Mouse (Mus musculus) limb, embryonic 11.5 days (tissue): ENCODE measurements around the gene Nfatc4. TPM values are rescaled to one million over a fixed set of nuclear protein-coding genes. Genes with fewer than 3 reads are reported as not detected.
A peak's percentile ranks its signal among the peaks of the same experiment; 100 is the strongest.

Experiments used
- ATAC-seq: fragments of 200-750 bp; cut with Nextera tagmentation; 2 replicates; pipeline ENCODE4 v1.8.0; 2017; ENCODE audit warnings: low read depth; ENCODE audit not compliant: insufficient number of reproducible peaks, low FRiP score, low TSS enrichment
- DNase-seq: peaks from one replicate; pipeline ENCODE4 v3.0.0-alpha.2; 2015; ENCODE audit warnings: low spot score
- H3K27ac ChIP-seq: fragments of 300-500 bp; sonication (generic); replicated peaks from 2 replicates; pipeline ENCODE4 v1.5.1; 2014; ENCODE audit warnings: low read depth, mild to moderate bottlenecking, low read length
- H3K27me3 ChIP-seq: fragments of 300-500 bp; sonication (generic); 2 replicates; pipeline ENCODE4 v1.6.1; 2014; ENCODE audit warnings: mild to moderate bottlenecking, low read length, mixed read lengths; ENCODE audit not compliant: control insufficient read depth, insufficient read depth
- H3K36me3 ChIP-seq: fragments of 300-500 bp; sonication (generic); 2 replicates; pipeline ENCODE4 v1.6.1; 2014; ENCODE audit warnings: mild to moderate bottlenecking, low read length, moderate library complexity, mixed read lengths; ENCODE audit not compliant: control insufficient read depth, insufficient read depth
- H3K4me1 ChIP-seq: fragments of 300-500 bp; sonication (generic); 2 replicates; pipeline ENCODE4 v1.6.1; 2014; ENCODE audit warnings: low read length, mixed read lengths; ENCODE audit not compliant: control insufficient read depth, insufficient read depth
- H3K4me2 ChIP-seq: fragments of 300-500 bp; sonication (generic); 2 replicates; pipeline ENCODE4 v1.6.1; 2014; ENCODE audit warnings: low read depth, mild to moderate bottlenecking, moderate library complexity; ENCODE audit not compliant: severe bottlenecking
- H3K4me3 ChIP-seq: fragments of 300-500 bp; sonication (generic); 2 replicates; pipeline ENCODE4 v1.5.1; 2014; ENCODE audit warnings: low read depth, low read length
- H3K9ac ChIP-seq: fragments of 300-500 bp; sonication (generic); 2 replicates; pipeline ENCODE4 v1.6.1; 2014; ENCODE audit warnings: mild to moderate bottlenecking, low read length
- H3K9me3 ChIP-seq: fragments of 300-500 bp; sonication (generic); 2 replicates; pipeline ENCODE4 v1.6.1; 2016; ENCODE audit warnings: low read length; ENCODE audit not compliant: control insufficient read depth
- WGBS: fragments of 180-500 bp; shearing (Covaris S2); extraction: QIAGEN DNeasy Blood & Tissue Kit; methylation state at CpG from one replicate; pipeline ENCODE4 v1.1.7; 2014; 5-methylcytosine and 5-hydroxymethylcytosine counted together
- polyA plus RNA-seq: library from polyadenylated mRNA; unstranded; fragments of >200 nt; fragmentation: Nextera tagmentation; extraction: Ambion mirVana; gene quantifications from 2 replicates; pipeline ENCODE4 v1.2.1, GENCODE M21; 2014

Gene Nfatc4
- polyA plus RNA-seq, 1 experiment from 2014 or later, result 106 TPM

DNA sequence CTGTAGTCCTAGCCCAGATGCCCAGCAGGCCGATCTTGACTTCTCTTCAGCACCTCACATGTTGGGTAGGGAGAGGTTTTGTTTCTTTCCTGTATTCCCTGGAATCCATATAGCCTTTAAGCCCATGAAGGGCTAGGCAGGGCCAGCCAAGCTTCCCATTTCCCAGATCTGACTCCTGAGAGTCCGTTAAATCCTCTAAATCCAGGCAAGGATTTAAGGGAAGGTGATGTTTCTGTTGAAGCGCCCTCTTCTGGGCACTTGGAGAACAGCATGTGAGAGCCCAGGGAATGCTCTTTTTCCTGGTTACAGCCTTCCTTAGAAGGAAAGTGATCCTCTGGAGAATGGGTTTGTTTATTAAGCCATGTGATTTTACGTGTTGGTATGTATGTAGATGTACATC is 44.0 kb downstream of the Nfatc4 start:
- Histone ChIP-seq H3K27me3 (no peaks in the 10 kb centered on the region), H3K36me3 (peaks cover 38% of the 10 kb centered on the region), H3K4me1 (peaks cover 10% of the 10 kb centered on the region), H3K4me3 (no peak overlapping the region), H3K9me3 (no peaks in the 10 kb centered on the region), H3K9ac (no peak overlapping the region), H3K27ac (no peak overlapping the region), H3K4me2 (no peak overlapping the region)
- 43% methylated on average over 4 of the region's 4 CpGs for WGBS
- peak; percentile 81 for DNase-seq
- ATAC-seq, result no peak

DNA sequence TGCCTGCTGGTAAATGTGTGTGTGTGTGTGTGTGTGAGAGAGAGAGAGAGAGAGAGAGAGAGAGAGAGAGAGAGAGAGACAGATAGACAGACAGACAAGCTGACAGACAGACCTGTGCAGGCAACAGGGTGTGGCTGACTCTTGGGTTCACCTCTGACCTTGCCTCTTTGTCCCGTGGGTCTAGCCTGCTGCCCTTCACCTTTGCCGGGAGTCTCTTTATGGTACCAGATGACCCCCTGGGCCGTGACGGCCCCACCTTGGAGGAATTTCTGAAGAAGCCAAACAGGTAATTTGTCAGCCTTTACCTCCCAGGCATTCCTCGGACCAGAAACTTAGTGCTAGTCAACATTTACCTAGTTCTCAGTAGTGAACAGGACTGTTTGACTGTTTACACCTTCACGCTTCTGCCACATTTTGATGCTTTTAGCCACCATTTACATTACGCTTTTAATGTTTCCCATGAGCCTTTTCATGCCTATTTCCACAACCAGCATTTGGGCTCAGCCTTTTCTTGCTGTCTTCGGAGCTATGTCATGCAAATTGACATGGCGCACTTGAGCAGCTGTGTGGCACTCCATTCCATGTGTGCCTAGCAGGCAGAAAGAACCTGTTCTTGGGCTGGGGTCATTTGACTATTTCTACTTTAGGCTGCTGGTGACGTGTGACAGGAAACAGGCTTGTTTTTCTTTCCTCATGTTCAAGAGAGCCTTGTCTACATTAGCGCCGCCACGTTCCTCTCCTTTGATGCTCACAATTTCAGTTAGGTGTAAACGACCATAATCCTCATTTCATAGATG is 45.5 kb downstream of the Nfatc4 start:
- 90% methylated on average over 14 of the region's 14 CpGs for WGBS
- Histone ChIP-seq H3K4me2 (no peak overlapping the region), H3K4me1 (peaks cover 4% of the 10 kb centered on the region), H3K36me3 (peaks cover 41% of the 10 kb centered on the region), H3K9ac (no peak overlapping the region), H3K9me3 (no peaks in the 10 kb centered on the region), H3K4me3 (no peak overlapping the region), H3K27ac (no peak overlapping the region), H3K27me3 (no peaks in the 10 kb centered on the region)
- no peak for ATAC-seq
- no peak for DNase-seq

DNA sequence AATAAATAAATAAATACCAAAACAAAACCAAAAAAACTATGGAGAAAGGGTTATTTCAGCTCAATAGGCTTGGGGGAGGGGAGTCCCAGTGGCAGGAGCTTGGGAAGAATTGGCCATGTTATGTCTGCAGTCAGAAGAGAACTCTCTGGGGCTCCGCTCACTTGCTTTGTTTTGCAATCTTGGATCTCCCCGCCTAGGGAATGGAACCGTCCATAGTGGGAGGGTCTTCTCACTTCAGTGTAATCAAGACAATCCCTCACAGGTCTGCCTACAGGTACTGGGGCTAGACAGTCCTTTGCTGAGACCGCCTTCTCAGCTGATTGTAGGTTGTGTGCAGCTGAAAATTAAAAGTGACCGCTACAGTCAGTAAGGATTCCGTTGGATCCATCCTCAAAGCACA is 46.6 kb downstream of the Nfatc4 start:
- no peak overlapping the region for H3K9ac ChIP-seq
- DNase-seq (no peak), ATAC-seq (no peak)
- no peaks in the 10 kb centered on the region for H3K27me3 ChIP-seq
- H3K4me3 ChIP-seq, result no peak overlapping the region
- H3K4me1 ChIP-seq, result peaks cover 6% of the 10 kb centered on the region; the same call in 1 of the 2 replicates
- no peak overlapping the region for H3K27ac ChIP-seq
- 92% methylated on average over 6 of the region's 6 CpGs for WGBS
- peaks cover 35% of the 10 kb centered on the region for H3K36me3 ChIP-seq
- no peak overlapping the region for H3K4me2 ChIP-seq
- H3K9me3 ChIP-seq, result no peaks in the 10 kb centered on the region

DNA sequence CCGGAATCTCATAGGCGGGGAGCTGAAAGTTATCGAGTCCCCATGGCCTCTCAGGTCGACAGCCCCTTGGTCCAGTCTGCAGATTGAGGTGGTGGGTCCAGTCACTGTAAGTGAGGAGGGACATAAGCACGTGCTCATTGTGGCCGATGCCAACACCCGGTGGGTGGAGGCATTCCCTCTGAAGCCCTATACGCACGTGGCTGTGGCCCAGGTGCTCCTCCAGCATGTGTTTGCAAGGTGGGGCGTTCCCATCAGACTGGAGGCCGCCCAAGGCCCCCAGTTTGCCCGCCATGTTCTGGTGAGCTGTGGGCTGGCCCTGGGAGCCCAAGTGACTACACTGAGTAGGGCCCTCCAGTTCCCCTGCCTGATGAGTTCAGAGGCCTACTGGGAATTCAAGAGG is 49.1 kb downstream of the Nfatc4 start:
- DNase-seq (no peak), ATAC-seq (no peak)
- 92% methylated on average over 12 of the region's 12 CpGs for WGBS
- Histone ChIP-seq H3K36me3 (peaks cover 26% of the 10 kb centered on the region), H3K4me2 (no peak overlapping the region), H3K9me3 (no peaks in the 10 kb centered on the region), H3K27me3 (no peaks in the 10 kb centered on the region), H3K4me1 (peaks cover 6% of the 10 kb centered on the region; the same call in 1 of the 2 replicates), H3K27ac (no peak overlapping the region), H3K9ac (no peak overlapping the region), H3K4me3 (no peak overlapping the region)

DNA sequence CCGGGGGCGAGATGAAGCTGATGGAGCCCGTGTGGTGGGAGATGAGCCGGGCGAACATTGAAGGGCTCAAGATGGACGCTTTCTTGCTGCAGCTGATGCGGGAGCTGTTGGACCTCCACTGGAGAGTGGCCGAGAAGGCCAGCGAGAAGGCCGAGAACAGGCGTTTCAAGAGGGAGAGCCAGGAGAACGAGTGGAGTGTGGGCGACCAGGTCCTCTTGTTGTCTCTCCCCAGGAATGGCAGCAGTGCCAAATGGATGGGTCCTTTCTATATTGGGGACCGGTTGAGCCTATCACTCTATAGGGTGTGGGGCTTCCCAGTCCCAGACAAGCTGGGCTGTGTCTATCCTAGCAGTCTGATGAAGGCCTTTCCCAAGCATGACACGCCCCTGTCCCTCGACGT is 49.6 kb downstream of the Nfatc4 start:
- ATAC-seq (no peak), DNase-seq (no peak)
- peaks cover 26% of the 10 kb centered on the region for H3K36me3 ChIP-seq
- no peaks in the 10 kb centered on the region for H3K27me3 ChIP-seq
- H3K4me3 ChIP-seq, result no peak overlapping the region
- H3K27ac ChIP-seq, result no peak overlapping the region
- 90% methylated on average over 17 of the region's 17 CpGs for WGBS
- H3K9ac ChIP-seq, result no peak overlapping the region; the same call in 1 of the 2 replicates
- peaks cover 8% of the 10 kb centered on the region; the same call in 1 of the 2 replicates for H3K4me1 ChIP-seq
- H3K4me2 ChIP-seq, result no peak overlapping the region
- H3K9me3 ChIP-seq, result no peaks in the 10 kb centered on the region

DNA sequence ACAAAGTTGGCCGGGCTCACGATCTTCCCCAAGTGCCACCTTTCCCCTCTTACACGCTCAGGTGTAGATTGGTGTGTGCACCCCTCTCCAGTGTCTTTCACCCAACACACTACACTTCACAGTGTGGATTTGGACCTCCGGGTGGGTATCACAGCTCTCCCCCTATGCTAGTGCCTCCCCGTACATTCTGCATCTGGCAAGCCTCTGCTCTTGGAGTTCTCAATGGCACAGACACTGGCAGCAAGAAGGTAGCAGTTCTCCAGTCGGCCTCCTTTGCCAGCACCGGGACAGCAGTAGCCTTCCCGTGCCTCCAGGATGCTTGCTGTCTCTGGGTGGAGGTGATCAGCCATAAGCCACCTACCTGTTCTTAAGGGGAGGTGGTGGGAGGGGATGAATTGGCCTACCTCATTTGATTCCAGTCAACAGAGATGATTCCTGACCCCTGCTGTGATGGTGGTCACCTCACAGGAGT is 50.3 kb downstream of the Nfatc4 start:
- Histone ChIP-seq H3K27me3 (no peaks in the 10 kb centered on the region), H3K27ac (0 out of 2 replicates have a peak overlapping the region, but pooled peaks have one; percentile 1), H3K4me2 (no peak overlapping the region; the same call in 1 of the 2 replicates), H3K9me3 (no peaks in the 10 kb centered on the region), H3K9ac (no peak overlapping the region), H3K36me3 (peaks cover 21% of the 10 kb centered on the region), H3K4me3 (no peak overlapping the region), H3K4me1 (peaks cover 13% of the 10 kb centered on the region; the same call in 1 of the 2 replicates)
- 89% methylated on average over 8 of the region's 8 CpGs for WGBS
- DNase-seq (peak; percentile 42), ATAC-seq (no peak)

DNA sequence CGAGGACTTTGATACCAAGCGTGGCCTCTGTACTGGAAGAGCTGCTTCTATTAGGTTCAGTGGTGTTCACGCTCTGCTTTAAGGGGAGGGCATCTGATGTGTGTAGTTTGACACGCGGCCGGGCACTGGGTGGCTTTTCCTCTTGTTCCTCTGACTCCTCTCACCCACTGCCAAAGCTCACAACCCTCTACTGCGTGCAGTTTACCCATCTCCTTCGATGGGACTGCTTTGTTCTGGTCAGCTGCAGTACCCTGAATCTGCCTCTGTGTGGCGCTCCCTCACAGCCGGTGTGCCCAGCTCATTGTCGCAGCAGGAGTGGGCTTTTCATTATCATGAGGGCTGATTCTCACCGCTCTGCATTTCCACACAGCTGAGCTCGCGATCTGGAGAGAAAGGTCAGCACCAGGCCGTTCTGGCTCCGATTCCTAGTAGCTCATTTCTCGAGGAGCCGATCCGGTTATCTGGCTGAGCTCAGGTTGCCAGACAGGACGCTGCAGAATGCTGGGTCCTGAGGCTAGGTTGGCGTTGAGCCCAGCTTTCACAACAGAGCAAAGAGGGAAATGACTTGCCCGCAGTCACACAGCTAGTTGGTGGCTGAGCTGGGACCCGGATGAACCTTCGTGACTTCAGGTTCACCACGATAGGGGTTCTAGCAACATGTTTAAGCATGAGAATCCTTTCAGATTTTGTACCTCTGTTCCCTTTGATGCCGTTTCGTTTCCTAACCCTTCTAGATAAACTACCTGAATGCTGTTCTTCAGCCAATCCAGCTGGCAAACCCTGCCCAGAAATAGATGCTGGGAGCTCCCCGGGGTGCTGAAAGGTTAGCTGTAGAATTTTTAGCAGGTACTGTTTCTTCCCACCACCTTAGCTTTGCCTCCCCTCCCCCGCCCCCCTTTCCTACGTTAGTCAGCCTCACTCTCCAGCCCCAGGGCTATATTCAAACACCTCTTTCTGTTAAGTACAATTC is 51.1 kb downstream of the Nfatc4 start:
- peak overlapping the region; percentile 1; the same call in 1 of the 2 replicates for H3K27ac ChIP-seq
- WGBS, result 16% methylated on average over 30 of the region's 30 CpGs
- peaks cover 18% of the 10 kb centered on the region for H3K36me3 ChIP-seq
- H3K9ac ChIP-seq, result 0 out of 2 replicates have a peak overlapping the region, but pooled peaks have one; percentile 39
- H3K4me2 ChIP-seq, result no peak overlapping the region; the same call in 1 of the 2 replicates
- H3K4me1 ChIP-seq, result peaks cover 16% of the 10 kb centered on the region; the same call in 1 of the 2 replicates
- H3K27me3 ChIP-seq, result no peaks in the 10 kb centered on the region
- DNase-seq, result peak; percentile 89
- peak; percentile 37 for ATAC-seq
- H3K4me3 ChIP-seq, result no peak overlapping the region
- H3K9me3 ChIP-seq, result no peaks in the 10 kb centered on the region
